Mouse (Mus musculus) megakaryocyte, embryonic 14.5 days (primary cell): ENCODE measurements around the gene Fcgr3.

Experiments
- FLI1 ChIP-seq: IDR thresholded peaks from 2 replicates; pipeline ENCODE4 v1.6.1; 2012; ENCODE audit warnings: low read length, inconsistent platforms, mixed read lengths
- GATA1 ChIP-seq: IDR thresholded peaks from 3 replicates; pipeline ENCODE4 v1.6.1; 2012; ENCODE audit warnings: mixed read lengths, low read length, inconsistent platforms, borderline replicate concordance

GRCm38 (mm10) chr1:171031752-171032151 is 33.0 kb downstream of the Fcgr3 start:
- TF ChIP-seq GATA1 (no peak), FLI1 (no peak)
